Mouse (Mus musculus) right cerebral cortex, postnatal 4 days (tissue): ENCODE measurements at regions not wholly inside any gene's neighbourhood (a gene's known extent, or its start where the extent isn't known, plus 50 kb on each side); places are given as distances from the start of the nearest gene placed in this dataset.

ENCODE experiments used
- DNase-seq: peaks from one replicate; pipeline ENCODE4 v3.0.0-alpha.2; 2022

- DNase-seq = no peak
Observed at GRCm38 (mm10) chr11:56925368-56925896, 85.8 kb upstream of the Gria1 start.

GRCm38 (mm10) chr11:56932766-56933165 is 78.4 kb upstream of the Gria1 start:
- no peak for DNase-seq

- no peak for DNase-seq
Observed at GRCm38 (mm10) chr11:56952357-56952756, 58.8 kb upstream of the Gria1 start.

GRCm38 (mm10) chr11:56957824-56958223 is 53.4 kb upstream of the Gria1 start:
- no peak for DNase-seq
